Mouse (Mus musculus): ENCODE data around the gene 2610002M06Rik. TPM values are rescaled to one million over a fixed set of nuclear protein-coding genes. Genes with fewer than 3 reads are reported as not detected.

The 2610002M06Rik gene
- polyA plus RNA-seq (2014; fragmentation: Nextera tagmentation; extraction: Ambion mirVana): 17.6 and 18.1 TPM in 2 replicates

DNA sequence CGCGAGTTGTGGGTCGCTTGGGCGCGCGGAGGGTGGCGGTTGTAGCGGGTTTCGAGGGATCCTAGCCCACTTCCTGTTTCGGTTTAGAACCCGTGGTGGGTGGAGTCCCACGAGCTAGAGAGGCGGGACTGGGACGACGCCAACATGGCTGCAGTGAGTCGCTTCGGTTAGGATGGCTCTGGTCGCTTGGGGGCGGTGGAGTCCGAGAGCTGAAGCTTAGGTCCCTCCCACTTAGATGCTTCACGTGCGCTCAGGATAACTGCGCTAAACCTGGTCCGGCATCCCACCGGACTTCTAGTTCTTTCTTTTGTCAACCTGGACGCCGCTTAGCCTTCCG, at the start of gene 2610002M06Rik:
2610002M06Rik (minus strand) TSS at position 117 of the 337 bp plus-strand sequence.
- WGBS: 13% methylated on average over 28 of the region's 28 CpGs
- Histone ChIP-seq H3K36me3 (ENCODE audit: control insufficient read depth, insufficient read depth, low read length) (no peaks in the 10 kb centered on the region), H3K4me3 (ENCODE audit: low read depth, low read length) (peak within 1 kb of the TSS; percentile 54), H3K4me2 (replicated peaks; ENCODE audit: low read depth, low read length) (peak within 1 kb of the TSS; percentile 43), H3K27me3 (ENCODE audit: control insufficient read depth, insufficient read depth, low read length) (no peaks in the 10 kb centered on the region), H3K27ac (ENCODE audit: low read length) (no peak within 1 kb of the TSS), H3K4me1 (ENCODE audit: control insufficient read depth, insufficient read depth, low read length) (no peaks in the 10 kb centered on the region), H3K9ac (replicated peaks; ENCODE audit: low read depth, low read length) (peak within 1 kb of the TSS; percentile 58), H3K9me3 (ENCODE audit: control insufficient read depth, low read depth, low read length) (no peaks in the 10 kb centered on the region)
- ATAC-seq (ENCODE audit: insufficient number of reproducible peaks, insufficient read depth, low FRiP score, low read depth): peak; percentile 98

- 23% methylated on average over 4 of the region's 4 CpGs for WGBS
- H3K36me3 ChIP-seq (ENCODE audit: control insufficient read depth, insufficient read depth, low read length): no peaks in the 10 kb centered on the region
- no peak overlapping the region for H3K9ac ChIP-seq (replicated peaks; ENCODE audit: low read depth, low read length)
- H3K4me2 ChIP-seq (replicated peaks; ENCODE audit: low read depth, low read length): no peak overlapping the region
- H3K27ac ChIP-seq (ENCODE audit: low read length): no peak overlapping the region
- H3K27me3 ChIP-seq (ENCODE audit: control insufficient read depth, insufficient read depth, low read length): no peaks in the 10 kb centered on the region
- no peak for ATAC-seq (ENCODE audit: insufficient number of reproducible peaks, insufficient read depth, low FRiP score, low read depth)
- no peaks in the 10 kb centered on the region for H3K9me3 ChIP-seq (ENCODE audit: control insufficient read depth, low read depth, low read length)
- no peak overlapping the region for H3K4me3 ChIP-seq (ENCODE audit: low read depth, low read length)
- H3K4me1 ChIP-seq (ENCODE audit: control insufficient read depth, insufficient read depth, low read length): no peaks in the 10 kb centered on the region
Observed at GRCm38 (mm10) chrX:107858165-107858564, 42.0 kb upstream of the 2610002M06Rik start.

GRCm38 (mm10) chrX:107816726-107817125, 592 bp upstream of the 2610002M06Rik start:
- H3K4me1 ChIP-seq (ENCODE audit: control insufficient read depth, insufficient read depth, low read length): no peaks in the 10 kb centered on the region
- H3K4me2 ChIP-seq (replicated peaks; ENCODE audit: low read depth, low read length): peak overlapping the region; percentile 31
- H3K36me3 ChIP-seq (ENCODE audit: control insufficient read depth, insufficient read depth, low read length): no peaks in the 10 kb centered on the region
- no peak overlapping the region for H3K9ac ChIP-seq (replicated peaks; ENCODE audit: low read depth, low read length)
- WGBS: 84% methylated on average over 6 of the region's 6 CpGs
- ATAC-seq (ENCODE audit: insufficient number of reproducible peaks, insufficient read depth, low FRiP score, low read depth): no peak
- H3K27me3 ChIP-seq (ENCODE audit: control insufficient read depth, insufficient read depth, low read length): no peaks in the 10 kb centered on the region
- no peak overlapping the region for H3K27ac ChIP-seq (ENCODE audit: low read length)
- no peaks in the 10 kb centered on the region for H3K9me3 ChIP-seq (ENCODE audit: control insufficient read depth, low read depth, low read length)
- H3K4me3 ChIP-seq (ENCODE audit: low read depth, low read length): no peak overlapping the region

DNA sequence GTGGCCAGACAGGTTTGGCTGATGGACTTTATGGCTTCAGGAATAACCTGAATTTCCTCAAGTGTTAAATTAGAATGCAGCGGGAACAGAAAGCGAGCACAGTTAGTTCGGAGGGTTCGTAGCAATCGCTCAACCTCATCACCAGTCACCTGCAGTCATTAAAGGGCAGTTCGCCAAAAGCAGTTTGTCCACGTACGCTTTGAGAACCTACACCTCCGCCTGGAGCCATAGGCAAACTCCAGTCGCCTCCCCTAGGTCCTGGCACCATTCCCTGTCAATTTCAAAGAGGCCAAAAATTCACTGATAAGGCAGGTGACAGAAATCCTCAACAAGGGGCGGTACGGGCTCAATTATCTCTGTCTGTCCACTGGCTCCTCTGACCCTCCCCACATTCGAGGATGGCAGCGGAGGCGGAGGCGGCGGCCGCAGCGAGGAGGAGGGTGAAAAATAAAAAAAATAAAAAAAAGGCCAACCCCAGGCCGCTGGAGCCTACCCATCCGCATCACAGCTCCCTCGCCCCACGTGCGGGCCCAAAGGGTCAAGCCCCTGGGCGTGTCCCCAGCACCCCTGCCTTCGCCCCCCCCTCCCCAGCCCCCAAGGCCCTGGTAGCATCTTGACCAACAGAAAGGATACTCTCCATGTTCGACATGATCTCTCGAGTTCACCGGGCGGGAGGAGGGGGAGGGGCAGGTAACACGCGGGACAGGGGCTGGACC, 474 bp downstream of the 2610002M06Rik start:
- no peak overlapping the region for H3K27ac ChIP-seq (ENCODE audit: low read length)
- H3K27me3 ChIP-seq (ENCODE audit: control insufficient read depth, insufficient read depth, low read length): no peaks in the 10 kb centered on the region
- peak; percentile 78 for ATAC-seq (ENCODE audit: insufficient number of reproducible peaks, insufficient read depth, low FRiP score, low read depth)
- H3K9me3 ChIP-seq (ENCODE audit: control insufficient read depth, low read depth, low read length): no peaks in the 10 kb centered on the region
- H3K4me2 ChIP-seq (replicated peaks; ENCODE audit: low read depth, low read length): peak overlapping the region; percentile 43
- H3K4me1 ChIP-seq (ENCODE audit: control insufficient read depth, insufficient read depth, low read length): no peaks in the 10 kb centered on the region
- WGBS: 20% methylated on average over 32 of the region's 32 CpGs
- H3K36me3 ChIP-seq (ENCODE audit: control insufficient read depth, insufficient read depth, low read length): no peaks in the 10 kb centered on the region
- peak overlapping the region; percentile 58 for H3K9ac ChIP-seq (replicated peaks; ENCODE audit: low read depth, low read length)
- H3K4me3 ChIP-seq (ENCODE audit: low read depth, low read length): peak overlapping the region; percentile 54

DNA sequence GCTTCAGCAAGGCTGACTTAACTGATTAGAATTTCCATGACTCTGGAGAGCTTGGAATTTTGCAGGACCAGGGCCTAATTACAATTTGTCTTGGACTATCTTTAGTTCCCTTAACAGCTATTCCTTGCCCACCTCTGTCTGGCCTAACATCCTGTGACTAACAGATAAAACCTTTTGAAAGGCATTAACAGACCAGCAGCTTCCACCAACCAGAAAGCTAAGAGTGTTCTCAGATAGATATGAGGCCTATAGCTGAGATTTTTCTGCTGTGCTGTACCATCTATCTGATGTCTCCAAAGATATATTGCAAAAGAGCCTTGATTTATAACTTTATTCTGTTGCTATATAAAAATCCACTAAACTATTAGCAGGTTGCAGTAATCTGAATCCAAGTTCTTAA, 4.0 kb downstream of the 2610002M06Rik start:
- Histone ChIP-seq H3K9ac (replicated peaks; ENCODE audit: low read depth, low read length) (no peak overlapping the region), H3K27ac (ENCODE audit: low read length) (no peak overlapping the region), H3K36me3 (ENCODE audit: control insufficient read depth, insufficient read depth, low read length) (no peaks in the 10 kb centered on the region), H3K27me3 (ENCODE audit: control insufficient read depth, insufficient read depth, low read length) (no peaks in the 10 kb centered on the region), H3K4me1 (ENCODE audit: control insufficient read depth, insufficient read depth, low read length) (no peaks in the 10 kb centered on the region), H3K9me3 (ENCODE audit: control insufficient read depth, low read depth, low read length) (no peaks in the 10 kb centered on the region), H3K4me2 (replicated peaks; ENCODE audit: low read depth, low read length) (no peak overlapping the region), H3K4me3 (ENCODE audit: low read depth, low read length) (no peak overlapping the region)
- no peak for ATAC-seq (ENCODE audit: insufficient number of reproducible peaks, insufficient read depth, low FRiP score, low read depth)

- H3K9me3 ChIP-seq (ENCODE audit: control insufficient read depth, low read depth, low read length): no peaks in the 10 kb centered on the region
- H3K4me2 ChIP-seq (replicated peaks; ENCODE audit: low read depth, low read length): no peak overlapping the region
- H3K27ac ChIP-seq (ENCODE audit: low read length): no peak overlapping the region
- no peaks in the 10 kb centered on the region for H3K4me1 ChIP-seq (ENCODE audit: control insufficient read depth, insufficient read depth, low read length)
- no peak for ATAC-seq (ENCODE audit: insufficient number of reproducible peaks, insufficient read depth, low FRiP score, low read depth)
- no peak overlapping the region for H3K9ac ChIP-seq (replicated peaks; ENCODE audit: low read depth, low read length)
- H3K27me3 ChIP-seq (ENCODE audit: control insufficient read depth, insufficient read depth, low read length): no peaks in the 10 kb centered on the region
- 91% methylated on average over 2 of the region's 2 CpGs for WGBS
- H3K4me3 ChIP-seq (ENCODE audit: low read depth, low read length): no peak overlapping the region
- no peaks in the 10 kb centered on the region for H3K36me3 ChIP-seq (ENCODE audit: control insufficient read depth, insufficient read depth, low read length)
Observed at GRCm38 (mm10) chrX:107796919-107797318, 19.2 kb downstream of the 2610002M06Rik start.

- no peaks in the 10 kb centered on the region for H3K27me3 ChIP-seq (ENCODE audit: control insufficient read depth, insufficient read depth, low read length)
- no peak overlapping the region for H3K27ac ChIP-seq (ENCODE audit: low read length)
- no peak for ATAC-seq (ENCODE audit: insufficient number of reproducible peaks, insufficient read depth, low FRiP score, low read depth)
- H3K4me2 ChIP-seq (replicated peaks; ENCODE audit: low read depth, low read length): no peak overlapping the region
- H3K9ac ChIP-seq (replicated peaks; ENCODE audit: low read depth, low read length): no peak overlapping the region
- no peak overlapping the region for H3K4me3 ChIP-seq (ENCODE audit: low read depth, low read length)
- no peaks in the 10 kb centered on the region for H3K36me3 ChIP-seq (ENCODE audit: control insufficient read depth, insufficient read depth, low read length)
- H3K4me1 ChIP-seq (ENCODE audit: control insufficient read depth, insufficient read depth, low read length): no peaks in the 10 kb centered on the region
- no peaks in the 10 kb centered on the region for H3K9me3 ChIP-seq (ENCODE audit: control insufficient read depth, low read depth, low read length)
- WGBS: 59% methylated on average over 1 of the region's 1 CpGs
Observed at GRCm38 (mm10) chrX:107795785-107796184, 20.3 kb downstream of the 2610002M06Rik start.

DNA sequence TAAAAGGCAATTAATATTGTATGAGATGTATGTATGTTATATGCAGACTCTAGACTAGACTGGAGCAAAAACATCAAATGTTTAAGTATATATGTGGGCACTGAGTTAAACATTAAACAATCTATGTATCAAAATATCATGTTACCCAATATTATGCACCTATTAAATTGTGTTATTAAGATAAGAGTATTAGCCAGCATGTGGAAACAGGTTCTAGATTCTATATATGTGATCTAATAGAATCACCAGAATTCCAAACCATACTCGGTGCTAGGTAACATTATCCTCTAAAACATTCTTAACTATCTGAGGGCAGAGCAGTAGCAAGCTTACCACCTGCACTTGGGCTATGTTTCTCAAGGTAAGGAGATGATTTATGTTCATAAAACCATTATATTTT, 23.8 kb downstream of the 2610002M06Rik start, which contains the start of gene Tent5d:
Tent5d (plus strand) TSS at position 301 of the 400 bp plus-strand sequence.
- Histone ChIP-seq H3K4me3 (ENCODE audit: low read depth, low read length) (no peak within 1 kb of the TSS), H3K36me3 (ENCODE audit: control insufficient read depth, insufficient read depth, low read length) (no peaks in the 10 kb centered on the region), H3K4me1 (ENCODE audit: control insufficient read depth, insufficient read depth, low read length) (no peaks in the 10 kb centered on the region), H3K27me3 (ENCODE audit: control insufficient read depth, insufficient read depth, low read length) (no peaks in the 10 kb centered on the region), H3K9ac (replicated peaks; ENCODE audit: low read depth, low read length) (no peak within 1 kb of the TSS), H3K4me2 (replicated peaks; ENCODE audit: low read depth, low read length) (no peak within 1 kb of the TSS), H3K27ac (ENCODE audit: low read length) (no peak within 1 kb of the TSS), H3K9me3 (ENCODE audit: control insufficient read depth, low read depth, low read length) (no peaks in the 10 kb centered on the region)
- WGBS: 78% methylated on average over 1 of the region's 1 CpGs
- ATAC-seq (ENCODE audit: insufficient number of reproducible peaks, insufficient read depth, low FRiP score, low read depth): no peak
